Mouse (Mus musculus) kidney, adult 2 months (tissue): Measurements from ENCODE around the gene Pdss2.

ENCODE experiments used
- CTCF ChIP-seq: fragments of 200-500 bp; conservative IDR thresholded peaks from 2 replicates; pipeline ENCODE4 v1.5.1; 2011; ENCODE audit warnings: low read depth, mild to moderate bottlenecking, control low read depth, low read length, moderate library complexity, mixed read lengths; ENCODE audit not compliant: insufficient read depth, insufficient read length
- POLR2A ChIP-seq: fragments of 200-500 bp; IDR thresholded peaks from one replicate; pipeline ENCODE4 v1.6.1; 2011; ENCODE audit warnings: low read depth, low read length, control low read depth

- TF ChIP-seq CTCF (no peak), POLR2A (no peak)
These were observed 48.7 kb upstream of the Pdss2 start for GRCm38 (mm10) chr10:43172554-43172953.
